Comparison of ENCODE assay signal across 7 mouse cellular contexts in genomic region chr11:98863028-98863750, GRCm38 (mm10). TPM values are rescaled to one million over a fixed set of nuclear protein-coding genes. Genes with fewer than 3 reads are reported as not detected.
A peak's percentile ranks its signal among the peaks of the same experiment; 100 is the strongest.
DNase-seq lines count a peak whose midpoint lies in the region; ATAC-seq lines count a peak whose summit lies in the region.

Gene Wipf2 (plus strand): TSS chr11:98863638.

- peak; percentile 93 for DNase-seq in adrenal gland, adult 8-10 months
- DNase-seq in embryo, embryonic 9.5 days (ENCODE audit: extremely low spot score): peak; percentile 97
- peak; percentile 93 for DNase-seq in kidney, adult 11 months
- peak; percentile 96 for DNase-seq in limb, embryonic 10.5 days (ENCODE audit: low spot score)
- DNase-seq in spleen, adult 12 weeks (ENCODE audit: low spot score): peak; percentile 91

- peak within 1 kb of the TSS; percentile 95 for H3K27ac ChIP-seq in limb, embryonic 10.5 days
- H3K27ac ChIP-seq in midbrain, embryonic 13.5 days: peak within 1 kb of the TSS; percentile 93

- peak within 1 kb of the TSS; percentile 74 for H3K9ac ChIP-seq in midbrain, embryonic 13.5 days (replicated peaks)

- ATAC-seq in granulocyte monocyte progenitor cell, adult 5-6 weeks (replicated peaks; ENCODE audit: poor library complexity, severe bottlenecking): peak; percentile 95
- peak; percentile 89 for ATAC-seq in midbrain, embryonic 13.5 days

- peak within 1 kb of the TSS; percentile 72 for H3K4me2 ChIP-seq in midbrain, embryonic 13.5 days (replicated peaks)

- H3K36me3 ChIP-seq in limb, embryonic 10.5 days: peaks cover 24% of the 10 kb centered on the region
- H3K36me3 ChIP-seq in midbrain, embryonic 13.5 days: peaks cover 11% of the 10 kb centered on the region

- H3K9me3 ChIP-seq in limb, embryonic 10.5 days (replicated peaks): no peaks in the 10 kb centered on the region
- no peaks in the 10 kb centered on the region for H3K9me3 ChIP-seq in midbrain, embryonic 13.5 days

- H3K4me3 ChIP-seq in limb, embryonic 10.5 days: peak within 1 kb of the TSS; percentile 69
- peak within 1 kb of the TSS; percentile 58 for H3K4me3 ChIP-seq in midbrain, embryonic 13.5 days (replicated peaks)

- 7% methylated on average over 41 of the region's 41 CpGs for WGBS in limb, embryonic 10.5 days
- 6% methylated on average over 40 of the region's 41 CpGs for WGBS in midbrain, embryonic 13.5 days

- peaks cover 12% of the 10 kb centered on the region for H3K4me1 ChIP-seq in limb, embryonic 10.5 days
- H3K4me1 ChIP-seq in midbrain, embryonic 13.5 days (replicated peaks): peaks cover 22% of the 10 kb centered on the region

- no peaks in the 10 kb centered on the region for H3K27me3 ChIP-seq in limb, embryonic 10.5 days (ENCODE audit: low read depth, poor library complexity, severe bottlenecking)
- no peaks in the 10 kb centered on the region for H3K27me3 ChIP-seq in midbrain, embryonic 13.5 days

RNA-seq across cellular contexts. Expression of gene Wipf2, which starts in this region (rescaled TPM):
- total RNA-seq in adrenal gland, adult 8-10 months (2022): 10 to 100 TPM; 20.4 to 26.7 (median 23.5) TPM
- total RNA-seq in granulocyte monocyte progenitor cell, adult 5-6 weeks (2014; fragmentation: Nextera tagmentation): 8.6 and 11.4 TPM in 2 replicates
- total RNA-seq in granulocyte monocyte progenitor cell, adult 5-6 weeks (2017): 2.7 and 2.8 TPM in 2 replicates
- polyA plus RNA-seq in limb, embryonic 10.5 days (2016; fragmentation: Nextera tagmentation; extraction: Ambion mirVana): 5.4 and 6.2 TPM in 2 replicates
- polyA plus RNA-seq in midbrain, embryonic 13.5 days (2015; fragmentation: Nextera tagmentation; extraction: Ambion mirVana): 4.9 and 5.2 TPM in 2 replicates

Comparison
In these comparisons a context has a peak if more than half of its experiments do, and no peak if none do; other contexts are left out.
1. Peak in every context shown above with its lines: DNase-seq, ATAC-seq, H3K4me3 ChIP-seq and H3K27ac ChIP-seq.